Mouse (Mus musculus) liver, embryonic 15.5 days (tissue): ENCODE measurements around the gene Dock10. TPM values are rescaled to one million over a fixed set of nuclear protein-coding genes. Genes with fewer than 3 reads are reported as not detected.

Experiments
- ATAC-seq: fragments of 200-750 bp; cut with Nextera tagmentation; 2 replicates; pipeline ENCODE4 v1.8.0; 2017; ENCODE audit warnings: moderate number of reproducible peaks, mild to moderate bottlenecking, moderate library complexity; ENCODE audit not compliant: insufficient read depth
- H3K27ac ChIP-seq: fragments of 300-500 bp; sonication (generic); replicated peaks from 2 replicates; pipeline ENCODE4 v1.5.1; 2015; ENCODE audit warnings: mild to moderate bottlenecking, inconsistent platforms
- H3K27me3 ChIP-seq: fragments of 300-500 bp; sonication (generic); 2 replicates; pipeline ENCODE4 v1.6.1; 2015; ENCODE audit warnings: mild to moderate bottlenecking, inconsistent platforms
- H3K36me3 ChIP-seq: fragments of 300-500 bp; sonication (generic); replicated peaks from 2 replicates; pipeline ENCODE4 v1.6.1; 2015; ENCODE audit warnings: moderate library complexity, mild to moderate bottlenecking, inconsistent platforms
- H3K4me1 ChIP-seq: fragments of 300-500 bp; sonication (generic); replicated peaks from 2 replicates; pipeline ENCODE4 v1.6.1; 2015; ENCODE audit warnings: inconsistent platforms
- H3K4me2 ChIP-seq: fragments of 300-500 bp; sonication (generic); 2 replicates; pipeline ENCODE4 v1.6.1; 2015; ENCODE audit warnings: moderate library complexity, mild to moderate bottlenecking, inconsistent platforms
- H3K4me3 ChIP-seq: fragments of 300-500 bp; sonication (generic); replicated peaks from 2 replicates; pipeline ENCODE4 v1.5.1; 2015; ENCODE audit warnings: mild to moderate bottlenecking, inconsistent platforms
- H3K9ac ChIP-seq: fragments of 300-500 bp; sonication (generic); 2 replicates; pipeline ENCODE4 v1.6.1; 2015; ENCODE audit warnings: moderate library complexity, mild to moderate bottlenecking, inconsistent platforms
- H3K9me3 ChIP-seq: fragments of 300-500 bp; sonication (generic); replicated peaks from 2 replicates; pipeline ENCODE4 v1.6.1; 2016; ENCODE audit warnings: inconsistent platforms
- WGBS: fragments of 180-500 bp; shearing (Covaris S2); methylation state at CpG from one replicate; pipeline ENCODE4 v1.1.7; 2015; ENCODE audit warnings: mixed read lengths; ENCODE audit not compliant: insufficient replicate concordance; 5-methylcytosine and 5-hydroxymethylcytosine counted together
- polyA plus RNA-seq: library from polyadenylated mRNA; unstranded; fragments of >200 nt; fragmentation: Nextera tagmentation; extraction: Ambion mirVana; gene quantifications from 2 replicates; pipeline ENCODE4 v1.2.1, GENCODE M21; 2015

Gene Dock10
- polyA plus RNA-seq, 1 experiment from 2014 or later, result 3.8 TPM

- Histone ChIP-seq H3K27me3 (no peaks in the 10 kb centered on the region), H3K9ac (no peak overlapping the region), H3K27ac (no peak overlapping the region), H3K4me1 (no peaks in the 10 kb centered on the region), H3K9me3 (no peaks in the 10 kb centered on the region), H3K4me3 (no peak overlapping the region), H3K4me2 (no peak overlapping the region), H3K36me3 (no peaks in the 10 kb centered on the region)
- ATAC-seq, result no peak
- WGBS, result 41% methylated on average over 1 of the region's 1 CpGs
Observed at GRCm38 (mm10) chr1:80654177-80654576, 104.2 kb downstream of the Dock10 start.

- no peak overlapping the region for H3K27ac ChIP-seq
- no peak overlapping the region for H3K4me2 ChIP-seq
- no peaks in the 10 kb centered on the region for H3K36me3 ChIP-seq
- no peaks in the 10 kb centered on the region for H3K27me3 ChIP-seq
- H3K9me3 ChIP-seq, result no peaks in the 10 kb centered on the region
- no peak overlapping the region for H3K4me3 ChIP-seq
- H3K9ac ChIP-seq, result no peak overlapping the region
- no peaks in the 10 kb centered on the region for H3K4me1 ChIP-seq
- ATAC-seq, result no peak
Observed at GRCm38 (mm10) chr1:80652803-80653202, 105.5 kb downstream of the Dock10 start.

- no peak overlapping the region for H3K27ac ChIP-seq
Observed at GRCm38 (mm10) chr1:80652083-80652482, 106.2 kb downstream of the Dock10 start.

GRCm38 (mm10) chr1:80646602-80647001 lies 111.7 kb downstream of the Dock10 start:
- no peaks in the 10 kb centered on the region for H3K36me3 ChIP-seq
- H3K27me3 ChIP-seq, result no peaks in the 10 kb centered on the region
- H3K4me1 ChIP-seq, result no peaks in the 10 kb centered on the region
- H3K9me3 ChIP-seq, result no peaks in the 10 kb centered on the region
- WGBS, result 18% methylated on average over 3 of the region's 3 CpGs
- no peak overlapping the region for H3K9ac ChIP-seq
- no peak overlapping the region for H3K4me3 ChIP-seq
- ATAC-seq, result no peak
- H3K27ac ChIP-seq, result no peak overlapping the region
- H3K4me2 ChIP-seq, result no peak overlapping the region

More at GRCm38 (mm10) chr1:80652083-80652482, 106.2 kb downstream of the Dock10 start:
- Histone ChIP-seq H3K27me3 (no peaks in the 10 kb centered on the region), H3K36me3 (no peaks in the 10 kb centered on the region), H3K4me3 (no peak overlapping the region), H3K9me3 (no peaks in the 10 kb centered on the region), H3K4me1 (no peaks in the 10 kb centered on the region), H3K4me2 (no peak overlapping the region), H3K9ac (no peak overlapping the region)
- no peak for ATAC-seq
- WGBS, result 72% methylated on average over 2 of the region's 2 CpGs

GRCm38 (mm10) chr1:80643866-80644451 lies 114.4 kb downstream of the Dock10 start:
- H3K9me3 ChIP-seq, result no peaks in the 10 kb centered on the region
- no peak overlapping the region for H3K4me3 ChIP-seq
- H3K36me3 ChIP-seq, result no peaks in the 10 kb centered on the region
- 39% methylated on average over 4 of the region's 4 CpGs for WGBS
- no peaks in the 10 kb centered on the region for H3K4me1 ChIP-seq
- no peak overlapping the region for H3K4me2 ChIP-seq
- no peak overlapping the region for H3K9ac ChIP-seq
- ATAC-seq, result no peak
- H3K27ac ChIP-seq, result no peak overlapping the region
- H3K27me3 ChIP-seq, result no peaks in the 10 kb centered on the region

- WGBS, result 59% methylated on average over 3 of the region's 3 CpGs
- H3K4me2 ChIP-seq, result no peak overlapping the region
- no peaks in the 10 kb centered on the region for H3K9me3 ChIP-seq
- H3K9ac ChIP-seq, result no peak overlapping the region
- H3K27ac ChIP-seq, result no peak overlapping the region
- H3K27me3 ChIP-seq, result no peaks in the 10 kb centered on the region
- ATAC-seq, result no peak
- H3K36me3 ChIP-seq, result no peaks in the 10 kb centered on the region
- no peaks in the 10 kb centered on the region for H3K4me1 ChIP-seq
- no peak overlapping the region for H3K4me3 ChIP-seq
Observed at GRCm38 (mm10) chr1:80641832-80642231, 116.5 kb downstream of the Dock10 start.

- Histone ChIP-seq H3K36me3 (no peaks in the 10 kb centered on the region), H3K9me3 (no peaks in the 10 kb centered on the region), H3K4me1 (no peaks in the 10 kb centered on the region), H3K4me3 (no peak overlapping the region), H3K27me3 (no peaks in the 10 kb centered on the region), H3K27ac (no peak overlapping the region), H3K4me2 (no peak overlapping the region), H3K9ac (no peak overlapping the region)
- no peak for ATAC-seq
- 55% methylated on average over 1 of the region's 1 CpGs for WGBS
Observed at GRCm38 (mm10) chr1:80641288-80641687, 117.0 kb downstream of the Dock10 start.

GRCm38 (mm10) chr1:80639553-80639952 lies 118.8 kb downstream of the Dock10 start:
- H3K27me3 ChIP-seq, result no peaks in the 10 kb centered on the region
- H3K9ac ChIP-seq, result no peak overlapping the region
- WGBS, result 69% methylated on average over 1 of the region's 1 CpGs
- no peaks in the 10 kb centered on the region for H3K4me1 ChIP-seq
- H3K36me3 ChIP-seq, result no peaks in the 10 kb centered on the region
- no peak overlapping the region for H3K4me3 ChIP-seq
- no peak overlapping the region for H3K27ac ChIP-seq
- no peak for ATAC-seq
- H3K4me2 ChIP-seq, result no peak overlapping the region
- H3K9me3 ChIP-seq, result no peaks in the 10 kb centered on the region

GRCm38 (mm10) chr1:80637214-80637705 lies 121.1 kb downstream of the Dock10 start:
- no peaks in the 10 kb centered on the region for H3K27me3 ChIP-seq
- no peaks in the 10 kb centered on the region for H3K4me1 ChIP-seq
- no peak for ATAC-seq
- no peaks in the 10 kb centered on the region for H3K36me3 ChIP-seq
- no peak overlapping the region for H3K4me2 ChIP-seq
- no peak overlapping the region for H3K9ac ChIP-seq
- H3K27ac ChIP-seq, result no peak overlapping the region; the same call in 1 of the 2 replicates
- no peak overlapping the region for H3K4me3 ChIP-seq
- 27% methylated on average over 4 of the region's 4 CpGs for WGBS
- no peaks in the 10 kb centered on the region for H3K9me3 ChIP-seq

GRCm38 (mm10) chr1:80635825-80636224 lies 122.5 kb downstream of the Dock10 start:
- Histone ChIP-seq H3K4me2 (no peak overlapping the region), H3K27me3 (no peaks in the 10 kb centered on the region), H3K4me3 (no peak overlapping the region), H3K4me1 (no peaks in the 10 kb centered on the region), H3K36me3 (no peaks in the 10 kb centered on the region), H3K9me3 (no peaks in the 10 kb centered on the region), H3K9ac (no peak overlapping the region), H3K27ac (no peak overlapping the region)
- no peak for ATAC-seq
- WGBS, result 81% methylated on average over 4 of the region's 4 CpGs

GRCm38 (mm10) chr1:80633536-80633935 lies 124.8 kb downstream of the Dock10 start:
- no peaks in the 10 kb centered on the region for H3K36me3 ChIP-seq
- no peak overlapping the region for H3K9ac ChIP-seq
- ATAC-seq, result no peak
- no peaks in the 10 kb centered on the region for H3K27me3 ChIP-seq
- H3K4me1 ChIP-seq, result no peaks in the 10 kb centered on the region
- 43% methylated on average over 4 of the region's 4 CpGs for WGBS
- H3K4me3 ChIP-seq, result no peak overlapping the region
- H3K4me2 ChIP-seq, result no peak overlapping the region
- no peak overlapping the region for H3K27ac ChIP-seq
- no peaks in the 10 kb centered on the region for H3K9me3 ChIP-seq
